Mouse (Mus musculus) thymus, adult 2 months (tissue): ENCODE data around the gene Nolc1. TPM values are rescaled to one million over a fixed set of nuclear protein-coding genes. Genes with fewer than 3 reads are reported as not detected.

ENCODE experiments used
- DNase-seq: peaks from one replicate; pipeline ENCODE4 v3.0.0; 2021
- H3K27ac ChIP-seq: fragments of 200-500 bp; 2 replicates; pipeline ENCODE4 v1.5.1; 2012; ENCODE audit warnings: low read length, control low read depth; ENCODE audit not compliant: control insufficient read depth, insufficient read depth
- H3K27me3 ChIP-seq: fragments of 200-500 bp; 2 replicates; pipeline ENCODE4 v1.6.1; 2012; ENCODE audit warnings: mild to moderate bottlenecking, low read length, moderate library complexity, mixed read lengths; ENCODE audit not compliant: control insufficient read depth, insufficient read depth
- H3K36me3 ChIP-seq: fragments of 200-500 bp; 2 replicates; pipeline ENCODE4 v1.6.1; 2012; ENCODE audit warnings: mild to moderate bottlenecking, low read length, moderate library complexity; ENCODE audit not compliant: control insufficient read depth, insufficient read depth
- H3K4me1 ChIP-seq: fragments of 200-500 bp; replicated peaks from 2 replicates; pipeline ENCODE4 v1.6.1; 2012; ENCODE audit warnings: low read length; ENCODE audit not compliant: control insufficient read depth, insufficient read depth
- H3K4me3 ChIP-seq: fragments of 200-500 bp; 2 replicates; pipeline ENCODE4 v1.5.1; 2012; ENCODE audit warnings: mild to moderate bottlenecking, low read length, control low read depth, moderate library complexity; ENCODE audit not compliant: control insufficient read depth, insufficient read depth
- CTCF ChIP-seq: fragments of 200-500 bp; IDR thresholded peaks from 2 replicates; pipeline ENCODE4 v1.5.1; 2012; ENCODE audit warnings: mild to moderate bottlenecking, control low read depth, low read length, moderate library complexity, borderline replicate concordance; ENCODE audit not compliant: control insufficient read depth, poor library complexity, insufficient read depth; ENCODE audit errors: extremely low read depth
- POLR2A ChIP-seq: fragments of 200-500 bp; IDR thresholded peaks from 2 replicates; pipeline ENCODE4 v1.6.1; 2012; ENCODE audit warnings: mild to moderate bottlenecking, low read length, control low read depth, moderate library complexity; ENCODE audit not compliant: control insufficient read depth, poor library complexity, insufficient read depth; ENCODE audit errors: extremely low read depth
- WGBS: fragments of 180-500 bp; shearing (Covaris S2); methylation state at CpG from one replicate; pipeline ENCODE4 v1.1.7; 2018; 5-methylcytosine and 5-hydroxymethylcytosine counted together
- polyA plus RNA-seq: library from polyadenylated mRNA; depleted of rRNA; stranded (reverse); fragments of >200 nt; gene quantifications from 2 replicates; pipeline ENCODE4 v1.2.3, GENCODE M21; 2012

Nolc1 gene
- polyA plus RNA-seq, 1 experiment: 19.5 TPM

DNA sequence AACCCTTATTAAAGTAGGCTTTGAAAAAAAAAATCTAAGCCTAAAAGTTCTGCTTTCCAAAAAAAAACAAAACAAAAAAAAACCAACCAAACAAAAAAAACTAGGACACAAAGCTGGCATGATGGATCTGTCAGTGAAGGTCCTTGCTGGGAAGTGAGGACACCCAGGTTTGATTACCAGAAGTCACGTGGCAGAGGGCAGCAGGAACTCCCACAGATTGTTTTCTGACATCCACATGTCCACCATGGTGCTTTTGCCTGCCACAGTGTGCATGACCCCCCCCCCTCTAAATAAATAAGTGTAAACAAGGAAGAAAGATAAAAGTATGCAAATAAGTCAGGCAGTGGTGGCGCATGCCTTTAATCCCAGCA, 28.5 kb downstream of the Nolc1 start:
- H3K36me3 ChIP-seq: no peaks in the 10 kb centered on the region
- 91% methylated on average over 2 of the region's 2 CpGs for WGBS
- DNase-seq: no peak

DNA sequence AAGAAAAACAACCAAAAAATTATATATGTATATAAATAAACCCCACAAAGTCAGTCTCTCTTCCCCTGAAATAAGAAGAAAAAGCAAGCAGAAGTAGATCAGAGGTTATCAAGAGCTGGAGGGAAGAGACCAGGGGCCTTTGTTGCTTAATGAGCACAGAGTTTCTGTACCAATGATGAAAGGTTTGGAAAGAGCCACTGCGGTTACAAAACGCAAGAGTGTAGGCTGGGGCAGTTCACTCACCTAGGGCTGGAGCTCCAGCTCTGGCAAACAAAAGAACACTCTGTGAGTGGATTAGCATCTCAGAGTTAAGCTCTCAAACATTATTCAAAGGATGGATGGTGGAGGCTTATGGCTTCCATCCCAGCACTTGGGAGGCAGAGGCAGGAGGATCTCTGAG, 34.6 kb downstream of the Nolc1 start:
- DNase-seq: no peak
- Histone ChIP-seq H3K27ac (no peak overlapping the region), H3K4me3 (no peak overlapping the region), H3K4me1 (no peaks in the 10 kb centered on the region), H3K36me3 (no peaks in the 10 kb centered on the region), H3K27me3 (no peaks in the 10 kb centered on the region)
- no peak for TF ChIP-seq CTCF
- TF ChIP-seq POLR2A: no peak
- 91% methylated on average over 2 of the region's 2 CpGs for WGBS

More for the DNA sequence above, 28.5 kb downstream of the Nolc1 start:
- Histone ChIP-seq H3K27me3 (no peaks in the 10 kb centered on the region), H3K27ac (no peak overlapping the region), H3K4me1 (no peaks in the 10 kb centered on the region), H3K4me3 (no peak overlapping the region)
- TF ChIP-seq CTCF (no peak), POLR2A (no peak)

DNA sequence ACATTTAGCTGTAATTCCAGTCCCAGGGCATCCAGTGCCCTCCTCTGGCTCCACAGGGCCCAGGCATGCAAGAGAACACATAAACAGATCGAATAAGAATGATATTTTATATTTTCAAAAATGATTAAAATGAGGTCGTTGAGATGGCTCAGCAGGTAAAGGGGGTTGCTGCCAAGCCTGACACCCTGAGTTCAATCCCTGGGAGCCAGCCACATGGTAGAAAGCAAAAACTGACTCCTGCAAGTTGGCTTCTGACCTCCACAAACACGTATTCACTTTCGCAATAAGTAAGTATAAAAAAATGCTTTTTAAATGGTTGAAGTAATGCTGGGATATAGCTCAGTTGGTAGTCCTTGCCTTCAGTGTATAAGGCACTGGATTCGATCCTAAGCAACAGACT, 35.1 kb downstream of the Nolc1 start:
- no peaks in the 10 kb centered on the region for H3K27me3 ChIP-seq
- H3K27ac ChIP-seq: no peak overlapping the region
- H3K36me3 ChIP-seq: no peaks in the 10 kb centered on the region
- TF ChIP-seq POLR2A: no peak
- H3K4me1 ChIP-seq: no peaks in the 10 kb centered on the region
- H3K4me3 ChIP-seq: no peak overlapping the region
- DNase-seq: no peak
- WGBS: 94% methylated on average over 5 of the region's 5 CpGs

DNA sequence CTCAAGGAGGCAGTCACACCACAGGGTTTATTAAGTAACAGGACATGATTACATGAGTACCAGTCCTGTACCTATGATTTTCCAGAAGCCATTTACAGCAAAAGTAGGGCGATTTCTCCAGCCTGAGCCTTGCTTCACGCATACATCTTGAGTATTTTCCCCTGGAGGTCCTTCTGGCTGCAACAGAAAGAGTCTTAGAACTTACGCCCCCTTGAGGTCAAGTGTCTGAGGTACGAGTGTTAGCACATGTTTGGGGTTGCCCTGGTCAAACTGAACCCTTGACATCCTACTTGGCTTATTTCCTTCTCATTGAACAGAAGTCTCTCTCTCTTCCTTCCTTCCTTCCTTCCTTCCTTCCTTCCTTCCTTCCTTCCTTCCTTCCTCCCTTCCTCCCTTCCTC, 39.0 kb downstream of the Nolc1 start:
- 75% methylated on average over 4 of the region's 4 CpGs for WGBS
- Histone ChIP-seq H3K27ac (no peak overlapping the region), H3K36me3 (no peaks in the 10 kb centered on the region), H3K4me1 (no peaks in the 10 kb centered on the region), H3K4me3 (no peak overlapping the region), H3K27me3 (no peaks in the 10 kb centered on the region)
- TF ChIP-seq CTCF (no peak), POLR2A (no peak)
- no peak for DNase-seq

DNA sequence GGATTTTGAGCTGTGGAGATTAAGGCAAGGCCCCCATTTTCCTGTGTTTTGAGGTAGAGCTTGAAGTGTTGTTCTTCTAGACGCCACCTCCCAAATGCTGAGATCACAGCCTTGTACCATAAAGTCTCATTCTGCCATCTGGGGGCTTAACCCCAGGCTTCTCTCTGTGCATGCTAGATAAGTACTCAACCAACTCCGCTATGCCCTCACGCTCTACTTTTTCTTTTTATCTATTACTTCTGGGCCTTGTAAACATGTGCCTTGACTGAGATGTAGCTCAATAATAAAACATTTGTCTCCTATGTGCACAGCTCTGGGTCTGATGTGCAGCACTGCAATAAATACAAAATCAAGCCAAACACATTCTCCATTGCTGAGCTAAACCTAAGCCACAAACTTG, 43.8 kb downstream of the Nolc1 start:
- WGBS: 94% methylated on average over 3 of the region's 3 CpGs
- no peaks in the 10 kb centered on the region for H3K4me1 ChIP-seq
- TF ChIP-seq POLR2A: no peak
- no peak for TF ChIP-seq CTCF
- no peak overlapping the region for H3K4me3 ChIP-seq
- H3K27ac ChIP-seq: no peak overlapping the region
- no peaks in the 10 kb centered on the region for H3K27me3 ChIP-seq
- no peak for DNase-seq
- H3K36me3 ChIP-seq: no peaks in the 10 kb centered on the region

DNA sequence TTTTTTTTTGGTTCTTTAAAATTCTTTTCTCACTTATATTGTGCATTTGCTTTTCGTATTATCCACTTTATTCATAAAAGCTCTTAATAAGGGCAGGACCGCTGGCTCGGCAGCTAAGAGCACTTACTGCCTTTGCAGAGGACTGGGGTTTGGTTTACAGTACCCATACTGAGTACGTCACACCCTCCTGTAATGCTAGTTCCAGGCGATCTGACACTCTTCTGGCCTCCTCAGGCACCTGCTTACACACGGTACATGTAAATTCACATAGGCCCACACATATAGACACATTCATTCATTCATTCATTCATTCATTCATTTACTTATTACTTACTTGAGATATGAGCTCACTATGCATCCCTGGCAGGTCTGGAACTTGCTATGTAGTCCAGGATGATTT, 45.2 kb downstream of the Nolc1 start:
- 89% methylated on average over 6 of the region's 6 CpGs for WGBS
- no peak overlapping the region for H3K4me3 ChIP-seq
- H3K36me3 ChIP-seq: no peaks in the 10 kb centered on the region
- no peak for DNase-seq
- no peaks in the 10 kb centered on the region for H3K4me1 ChIP-seq
- H3K27me3 ChIP-seq: no peaks in the 10 kb centered on the region
- TF ChIP-seq POLR2A (no peak), CTCF (no peak)
- H3K27ac ChIP-seq: no peak overlapping the region

DNA sequence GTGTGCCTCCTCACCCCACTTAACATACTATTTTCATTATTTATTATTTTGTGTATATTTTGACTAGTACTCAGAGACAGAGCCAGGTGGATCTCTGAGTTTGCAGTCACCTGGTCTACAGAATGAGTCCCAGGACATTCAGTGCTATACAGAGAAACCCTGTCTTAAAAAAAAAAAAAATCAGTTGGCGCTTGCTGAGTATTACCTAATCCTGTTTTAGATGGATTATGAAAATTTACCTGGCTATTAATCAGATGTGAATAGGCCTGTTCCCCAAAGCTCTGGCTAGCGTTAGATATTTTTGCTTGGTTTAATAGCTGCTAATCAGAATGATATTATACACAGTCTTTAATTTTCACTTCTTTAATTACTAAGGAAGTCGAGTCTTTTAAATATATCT, 48.2 kb downstream of the Nolc1 start:
- no peaks in the 10 kb centered on the region for H3K27me3 ChIP-seq
- no peak for TF ChIP-seq POLR2A
- no peak for TF ChIP-seq CTCF
- DNase-seq: no peak
- WGBS: 89% methylated on average over 3 of the region's 3 CpGs
- no peaks in the 10 kb centered on the region for H3K4me1 ChIP-seq
- H3K27ac ChIP-seq: no peak overlapping the region
- H3K36me3 ChIP-seq: no peaks in the 10 kb centered on the region
- H3K4me3 ChIP-seq: no peak overlapping the region
